Mouse (Mus musculus): Measurements from ENCODE around the gene Lrrc25.

DNA sequence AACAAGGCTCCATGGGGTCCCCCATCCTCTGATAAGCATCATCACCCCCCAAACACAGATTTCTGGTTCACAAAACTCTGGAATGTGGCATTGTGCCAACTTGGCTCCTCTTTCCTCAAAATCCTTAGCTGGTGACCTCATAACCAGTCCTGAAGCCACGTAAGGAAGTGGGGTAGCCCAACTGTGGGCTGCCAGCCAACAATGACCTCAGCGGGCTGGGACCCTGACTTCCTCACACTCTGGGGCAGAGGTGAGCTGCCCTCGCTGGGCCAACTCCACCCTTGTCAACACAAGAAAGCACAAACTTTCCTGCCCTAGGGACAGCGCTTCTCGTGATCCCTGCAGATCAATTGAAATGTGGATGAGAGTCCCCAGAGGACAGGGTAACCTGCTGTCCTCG is 18.1 kb downstream of the Lrrc25 start:
- no peak for TF ChIP-seq CTCF (IDR thresholded peaks at IDR 0.05; ENCODE audit: extremely low read depth, insufficient read depth, low read length)
- no peak for TF ChIP-seq POLR2A (IDR thresholded peaks at IDR 0.05; ENCODE audit: extremely low read depth, insufficient read depth, low read length)

Measured in cortical plate, adult 2 months (tissue).